Mouse (Mus musculus) splenic B cell, adult 2 months (primary cell): ENCODE measurements around the gene Sec14l5.

Source experiments
- DNase-seq: peaks from one replicate; pipeline ENCODE4 v3.0.0-alpha.2; 2011; ENCODE audit warnings: low read depth, low spot score
- H3K27me3 ChIP-seq: 2 replicates; pipeline ENCODE4 v1.6.1; 2012; ENCODE audit warnings: mild to moderate bottlenecking, low read length, moderate library complexity, mixed read lengths; ENCODE audit not compliant: control insufficient read depth, poor library complexity, insufficient read depth, severe bottlenecking
- H3K36me3 ChIP-seq: 2 replicates; pipeline ENCODE4 v1.6.1; 2012; ENCODE audit warnings: mild to moderate bottlenecking, low read length, moderate library complexity, mixed read lengths; ENCODE audit not compliant: control insufficient read depth, poor library complexity, insufficient read depth, severe bottlenecking

The Sec14l5 gene

DNA sequence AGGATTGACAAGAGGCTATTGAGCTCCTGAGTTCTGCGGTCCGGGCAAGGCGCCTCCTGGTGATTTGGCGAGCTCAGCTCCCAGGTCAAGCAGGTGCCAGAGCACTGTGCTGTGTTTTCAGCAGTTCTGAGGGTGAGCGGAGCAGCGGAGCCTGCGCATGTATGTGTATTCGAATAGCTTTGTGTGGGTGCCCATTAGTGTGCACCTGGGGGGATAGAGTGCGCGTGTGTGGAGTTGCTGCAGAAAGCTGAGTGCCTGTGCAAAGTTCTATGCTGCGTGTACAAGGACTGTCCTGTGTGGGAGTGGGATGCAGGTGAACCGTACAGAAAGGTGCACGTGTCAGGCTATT, at the start of gene Sec14l5:
Gene Sec14l5, plus strand, starts transcription at position 73 of the 349 bp plus-strand sequence.
- H3K36me3 ChIP-seq = no peaks in the 10 kb centered on the region
- DNase-seq = no peak
- H3K27me3 ChIP-seq = no peaks in the 10 kb centered on the region; the same call in 1 of the 2 replicates

DNA sequence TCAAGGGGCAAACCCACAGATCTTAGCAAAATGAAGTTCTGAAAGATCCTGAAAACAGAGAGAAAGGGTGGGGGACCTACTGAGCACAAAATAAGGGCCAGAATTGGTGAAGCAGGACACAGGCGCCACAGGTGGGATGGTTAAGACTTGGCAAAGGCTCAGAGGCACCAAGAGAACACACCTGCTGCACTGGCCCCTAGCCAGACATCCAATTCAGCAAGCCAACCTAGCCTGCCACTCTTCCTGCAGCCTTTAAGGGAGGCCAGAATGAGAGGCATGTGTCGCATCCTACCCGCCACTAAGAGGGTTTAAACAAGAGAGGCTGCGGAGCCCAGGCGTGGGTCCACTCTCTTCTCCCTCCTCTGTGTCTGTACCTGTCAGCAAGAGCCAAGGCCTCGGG, 45.9 kb upstream of the Sec14l5 start:
- H3K36me3 ChIP-seq = no peaks in the 10 kb centered on the region
- no peak for DNase-seq
- H3K27me3 ChIP-seq = no peaks in the 10 kb centered on the region

DNA sequence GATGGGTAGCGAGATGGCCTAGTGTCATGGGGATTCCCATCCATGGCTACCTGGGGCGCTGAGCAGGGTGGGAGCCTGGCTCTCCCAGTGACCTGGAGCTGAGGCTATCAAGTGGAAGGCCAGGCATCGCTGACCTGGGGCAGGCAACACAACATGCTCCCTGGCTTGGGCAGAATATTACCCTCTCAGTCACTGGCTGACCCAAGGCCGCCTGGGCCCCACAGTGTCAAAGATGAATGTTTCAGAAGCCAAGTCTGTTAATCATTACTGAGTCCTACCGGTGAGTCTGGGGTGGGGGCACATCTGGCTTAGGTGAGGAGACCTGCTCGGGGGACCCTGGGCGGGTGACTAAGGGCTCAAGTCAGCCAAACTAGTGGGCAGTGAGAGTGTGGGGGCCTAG, 37.0 kb upstream of the Sec14l5 start:
- no peaks in the 10 kb centered on the region for H3K36me3 ChIP-seq
- no peaks in the 10 kb centered on the region for H3K27me3 ChIP-seq
- DNase-seq = no peak

DNA sequence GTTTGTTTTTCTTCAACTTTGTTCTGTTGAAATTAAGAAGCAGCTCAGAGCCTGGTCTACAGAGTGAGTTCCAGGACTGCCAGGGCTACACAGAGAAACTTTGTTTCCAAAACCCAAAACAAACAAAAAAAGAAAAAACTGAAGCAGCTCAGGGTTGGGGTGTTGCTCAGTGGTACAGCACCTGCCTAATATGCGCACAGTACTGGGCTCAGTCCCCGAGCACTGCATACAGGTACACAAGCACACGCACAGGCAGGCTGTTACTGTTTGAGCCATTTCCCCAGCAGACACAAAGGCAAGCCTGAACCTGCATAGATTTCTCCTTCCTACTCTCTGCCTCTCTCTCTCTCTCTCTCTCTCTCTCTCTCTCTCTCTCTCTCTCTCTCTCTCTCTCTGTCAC, 35.9 kb upstream of the Sec14l5 start:
- no peak for DNase-seq
- Histone ChIP-seq H3K27me3 (no peaks in the 10 kb centered on the region), H3K36me3 (no peaks in the 10 kb centered on the region)

DNA sequence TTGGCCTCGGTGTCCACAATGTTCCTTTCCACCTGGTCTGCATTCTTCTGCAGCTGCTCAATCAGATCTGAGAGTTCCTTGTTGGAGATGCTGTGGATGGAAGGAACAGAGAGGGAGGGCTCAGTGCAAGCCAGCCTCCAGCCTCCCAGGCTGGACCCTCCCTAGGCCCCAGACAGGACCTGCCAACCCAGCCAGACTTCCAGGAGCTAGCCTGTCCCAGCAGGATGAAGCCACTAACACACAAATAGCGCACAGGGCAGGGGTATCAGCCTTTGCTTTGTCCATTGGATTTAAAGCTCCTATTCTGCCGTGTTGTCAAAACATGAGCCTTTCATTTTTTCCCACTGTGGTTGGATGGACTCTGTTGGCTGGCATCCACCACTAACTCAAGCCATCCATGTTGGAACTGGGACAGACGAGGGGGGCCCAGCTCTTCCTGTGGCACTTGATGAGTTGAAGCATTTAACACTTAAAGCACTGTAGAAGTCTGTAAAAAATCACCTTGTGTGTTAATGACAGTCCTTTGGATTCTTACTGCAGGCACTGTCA, 33.8 kb upstream of the Sec14l5 start:
- H3K27me3 ChIP-seq = no peaks in the 10 kb centered on the region
- no peaks in the 10 kb centered on the region for H3K36me3 ChIP-seq
- DNase-seq = no peak

DNA sequence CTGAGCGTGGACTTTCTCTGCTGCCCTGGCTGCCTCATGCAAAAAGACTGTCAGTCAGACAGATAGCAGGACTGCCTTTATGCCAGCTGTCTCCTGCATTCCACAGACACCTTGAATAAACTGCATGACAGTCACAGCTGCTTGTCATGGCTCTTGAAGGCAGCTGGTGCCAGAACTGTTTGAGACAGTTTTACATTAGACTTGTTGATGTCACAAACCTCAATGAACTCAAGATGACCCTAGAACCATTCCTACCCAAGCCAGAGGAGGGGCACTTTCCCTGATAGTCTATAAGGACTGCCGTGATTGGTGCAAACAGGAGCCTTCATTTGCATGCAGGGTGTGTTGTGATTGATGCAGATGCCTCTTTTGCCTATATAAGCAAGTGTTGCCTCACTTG, 33.3 kb upstream of the Sec14l5 start:
- no peak for DNase-seq
- Histone ChIP-seq H3K27me3 (no peaks in the 10 kb centered on the region), H3K36me3 (no peaks in the 10 kb centered on the region)

DNA sequence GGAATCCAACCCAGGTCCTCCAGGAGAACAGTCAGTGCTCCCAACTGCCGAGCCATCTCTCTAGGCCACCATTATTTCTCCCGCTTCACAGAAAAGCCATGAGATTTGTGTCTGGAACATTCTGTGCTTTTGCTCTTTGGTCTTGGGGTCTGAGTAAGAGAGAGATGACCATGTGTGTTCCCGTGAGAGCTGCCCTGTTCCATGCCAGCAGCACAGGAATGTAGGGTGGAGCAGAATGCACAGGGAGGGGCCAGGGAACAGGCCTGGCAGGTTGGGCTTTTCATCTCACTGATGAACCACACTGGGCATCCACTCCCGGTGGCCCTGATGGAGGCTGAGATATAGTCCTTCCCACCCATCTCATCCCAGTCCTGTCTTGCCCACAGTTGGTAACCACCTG, 27.5 kb upstream of the Sec14l5 start:
- DNase-seq = no peak
- no peaks in the 10 kb centered on the region for H3K36me3 ChIP-seq

DNA sequence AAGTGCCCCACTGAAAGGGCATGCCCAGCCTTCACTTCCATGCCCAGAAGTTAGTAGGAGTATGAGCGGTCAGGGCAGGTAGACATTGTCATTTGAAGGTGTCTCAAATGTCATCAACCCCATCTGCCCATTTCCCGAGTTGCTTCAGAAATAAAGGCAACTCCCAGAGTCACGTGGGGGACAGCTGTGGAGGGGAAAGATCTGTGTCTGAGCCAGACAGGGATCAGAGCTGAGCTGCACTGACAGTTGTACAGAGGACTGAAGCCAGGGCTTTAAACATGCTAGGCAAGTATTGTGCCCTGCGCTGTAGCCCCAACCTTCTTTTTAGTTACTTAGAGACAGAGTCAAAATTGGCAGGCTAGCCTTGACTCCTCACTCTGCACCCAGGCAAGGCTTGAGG, 27.1 kb upstream of the Sec14l5 start:
- Histone ChIP-seq H3K27me3 (no peaks in the 10 kb centered on the region), H3K36me3 (no peaks in the 10 kb centered on the region)
- no peak for DNase-seq

More for the DNA sequence above, 27.5 kb upstream of the Sec14l5 start:
- no peaks in the 10 kb centered on the region for H3K27me3 ChIP-seq

DNA sequence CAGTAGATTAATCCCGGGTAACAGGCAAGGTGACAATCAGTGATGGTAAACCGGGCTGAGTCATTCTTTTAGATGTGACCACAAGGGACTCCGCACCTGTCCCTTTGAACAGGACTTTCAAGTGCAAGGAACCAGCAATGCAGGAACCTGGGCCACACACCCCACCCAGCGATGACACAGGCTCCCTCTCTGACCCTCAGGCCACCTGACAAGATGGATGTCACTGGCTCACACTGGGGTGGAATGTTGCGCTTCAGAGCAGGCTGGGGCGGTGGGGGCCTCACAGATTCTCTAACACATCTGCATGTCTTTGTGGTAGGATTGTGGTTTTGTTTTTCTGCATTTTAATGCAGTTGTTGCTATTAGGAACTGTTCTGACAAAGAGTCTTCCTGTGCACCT, 23.4 kb upstream of the Sec14l5 start:
- no peaks in the 10 kb centered on the region for H3K27me3 ChIP-seq
- peak; percentile 12 for DNase-seq
- H3K36me3 ChIP-seq = no peaks in the 10 kb centered on the region

DNA sequence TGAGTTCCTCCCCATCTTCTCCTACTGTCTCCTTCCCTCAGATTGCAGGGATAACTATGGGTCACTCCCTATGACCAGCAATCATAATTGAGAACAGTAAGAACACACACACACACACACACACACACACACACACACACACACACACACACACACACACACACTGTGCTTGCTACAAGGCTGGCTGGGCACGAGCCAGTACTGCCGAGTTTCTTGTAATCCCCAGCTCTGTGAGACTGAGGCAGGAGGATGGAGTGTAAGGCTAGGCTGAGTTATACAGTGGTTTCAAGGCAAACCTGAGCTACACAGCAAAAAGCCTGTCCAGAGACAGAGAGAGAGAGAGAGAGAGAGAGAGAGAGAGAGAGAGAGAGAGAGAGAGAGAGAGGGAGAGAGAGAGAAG, 16.7 kb upstream of the Sec14l5 start:
- Histone ChIP-seq H3K36me3 (no peaks in the 10 kb centered on the region), H3K27me3 (no peaks in the 10 kb centered on the region)
- DNase-seq = no peak

DNA sequence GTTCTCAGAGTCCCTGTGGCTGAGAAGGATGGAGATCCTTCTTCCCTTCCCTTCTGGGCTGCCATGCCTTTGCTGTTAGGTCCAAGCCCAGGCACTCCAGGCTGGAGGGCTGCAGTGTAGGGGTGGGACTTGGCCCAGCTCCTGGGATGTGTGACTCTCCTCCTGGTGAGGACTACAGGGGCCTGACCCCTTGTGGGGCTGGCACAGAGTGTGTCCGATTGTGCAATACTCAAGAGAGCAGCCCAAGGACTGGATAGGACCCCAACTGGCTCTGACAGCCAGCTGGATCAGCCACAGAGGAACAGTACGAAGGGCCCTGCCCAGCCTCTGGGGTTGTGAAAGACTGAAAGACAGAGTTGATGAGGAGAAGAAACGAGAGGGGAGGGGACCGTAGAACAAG, 16.1 kb upstream of the Sec14l5 start:
- Histone ChIP-seq H3K36me3 (no peaks in the 10 kb centered on the region), H3K27me3 (no peaks in the 10 kb centered on the region)
- no peak for DNase-seq

DNA sequence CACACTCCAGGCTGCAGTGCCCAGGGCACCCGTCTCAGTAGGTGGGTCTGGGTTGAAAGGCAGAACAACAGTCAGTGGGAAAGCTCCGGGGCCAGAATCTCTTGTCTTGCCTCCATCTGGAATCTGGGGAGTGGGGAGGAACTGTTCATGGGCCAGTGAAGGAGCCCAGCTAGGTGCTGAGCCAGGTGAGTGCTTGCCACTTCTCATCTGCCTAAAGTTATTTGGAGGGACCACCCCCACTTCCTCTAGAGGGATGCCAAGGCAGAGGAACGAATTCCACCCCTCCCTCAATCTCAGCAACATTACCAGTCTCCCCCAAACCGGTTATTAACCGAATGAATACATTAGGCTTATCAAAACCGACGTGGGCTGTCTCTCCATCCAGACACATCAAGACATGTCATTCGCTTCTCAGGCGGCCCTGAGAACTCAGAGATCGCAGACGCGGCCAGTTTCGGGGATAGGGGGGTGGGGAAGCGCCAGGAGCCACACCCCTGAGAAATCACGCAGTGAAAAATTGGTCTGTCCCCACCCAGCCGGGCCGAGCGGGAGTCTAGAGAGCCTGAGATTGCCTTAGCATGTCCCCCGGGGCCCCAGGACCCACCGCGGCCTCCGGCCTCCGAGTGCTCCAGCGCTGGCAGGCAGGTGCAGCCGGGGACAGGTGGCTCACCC, 15.5 kb upstream of the Sec14l5 start:
- DNase-seq = peak; percentile 18
- Histone ChIP-seq H3K36me3 (no peaks in the 10 kb centered on the region), H3K27me3 (no peaks in the 10 kb centered on the region)

DNA sequence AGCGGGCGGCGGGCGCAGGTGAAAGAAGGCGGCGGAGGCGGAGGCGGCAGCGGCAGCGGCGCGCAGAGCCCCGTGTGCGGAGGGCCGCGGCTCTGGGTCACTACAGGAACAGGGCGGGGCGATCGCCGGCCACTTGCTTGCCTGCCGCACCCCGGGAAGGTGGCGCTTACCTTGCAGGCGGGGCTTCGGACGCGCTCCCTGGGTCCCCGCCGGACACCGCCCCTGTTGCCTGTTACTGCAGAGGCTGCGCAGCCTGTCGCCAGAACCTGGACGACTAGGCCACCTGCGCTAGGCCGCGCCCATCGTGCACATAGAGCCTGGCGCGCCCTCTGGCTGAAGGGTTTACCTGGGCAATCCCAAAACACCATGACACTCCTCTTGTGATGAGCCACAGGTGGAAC, 14.5 kb upstream of the Sec14l5 start, which contains the start of gene Ppl:
Gene Ppl, minus strand, starts transcription at position 21 of the 401 bp plus-strand sequence.
- peak; percentile 53 for DNase-seq
- Histone ChIP-seq H3K36me3 (no peaks in the 10 kb centered on the region), H3K27me3 (no peaks in the 10 kb centered on the region)

DNA sequence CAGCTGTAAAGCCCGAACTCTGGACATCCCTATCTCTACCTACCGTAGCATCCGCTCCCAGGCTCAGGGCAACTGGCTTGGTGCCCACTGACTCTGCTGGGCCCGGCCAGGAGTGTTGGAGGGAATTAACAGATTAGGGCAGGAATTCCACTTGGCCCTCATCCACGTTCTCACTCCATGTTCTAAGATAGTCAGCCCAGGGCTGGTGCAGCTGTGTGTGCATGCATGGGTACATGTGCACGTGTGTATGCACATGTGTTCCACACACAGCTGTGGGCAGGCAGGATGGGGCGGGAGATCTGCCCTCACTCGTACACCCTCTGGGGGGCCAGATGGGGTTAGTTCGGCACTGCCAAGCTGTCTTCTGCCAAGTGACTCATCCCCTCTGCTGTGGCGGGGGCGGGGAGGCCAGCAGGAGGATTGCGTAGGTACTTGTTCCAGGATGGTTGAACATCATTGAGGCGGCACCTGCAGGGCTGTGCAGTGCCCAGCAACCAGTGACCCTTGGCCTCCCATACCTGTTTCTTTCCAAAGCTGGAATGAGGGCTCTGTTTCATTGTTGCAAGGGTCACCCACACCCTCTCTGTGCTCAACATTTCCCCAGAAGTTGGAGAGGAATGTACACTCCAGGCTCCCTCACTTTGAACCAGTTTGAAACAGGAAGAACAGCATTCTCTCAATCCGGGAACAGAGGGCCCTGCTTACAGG, 12.1 kb upstream of the Sec14l5 start:
- H3K36me3 ChIP-seq = no peaks in the 10 kb centered on the region
- H3K27me3 ChIP-seq = no peaks in the 10 kb centered on the region
- no peak for DNase-seq

DNA sequence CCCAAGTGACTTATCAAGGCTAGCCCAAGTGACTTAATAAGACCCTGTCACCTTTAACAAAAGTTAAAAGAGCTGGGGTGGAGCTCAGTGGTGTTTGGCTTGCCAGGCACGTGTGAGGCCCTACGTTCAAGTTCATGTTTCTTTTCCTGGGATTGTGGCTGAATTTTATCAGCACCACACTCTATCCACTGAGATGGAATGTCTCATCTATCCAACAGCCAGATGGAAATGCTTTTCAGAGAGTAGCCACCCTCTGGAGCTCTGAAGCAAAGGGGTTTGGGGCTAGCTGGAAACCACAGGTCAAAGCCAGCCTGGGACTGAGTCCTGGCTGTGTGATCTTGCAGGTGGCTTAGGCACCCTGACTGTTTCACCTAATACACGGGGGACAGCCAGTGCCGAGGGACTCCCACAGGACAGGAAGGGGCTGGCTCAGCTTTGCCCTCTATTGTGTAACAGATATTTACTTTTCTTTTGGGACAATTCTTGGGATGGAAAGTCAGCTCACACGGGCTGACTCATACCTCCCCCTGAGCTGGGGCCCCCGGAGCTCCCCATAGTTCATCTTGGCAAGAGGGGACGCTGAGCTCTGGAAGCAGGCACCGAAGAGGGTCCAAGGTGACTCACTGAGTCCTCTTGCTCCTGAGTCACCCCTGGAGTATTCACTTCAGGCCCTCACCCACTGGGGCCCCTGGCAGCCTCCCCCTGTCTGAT, 11.2 kb upstream of the Sec14l5 start:
- Histone ChIP-seq H3K36me3 (no peaks in the 10 kb centered on the region), H3K27me3 (no peaks in the 10 kb centered on the region)
- DNase-seq = no peak
